Mouse (Mus musculus): ENCODE data around the gene Tpcn1. TPM values are rescaled to one million over a fixed set of nuclear protein-coding genes. Genes with fewer than 3 reads are reported as not detected.

Tpcn1 gene
- total RNA-seq (2015; ENCODE audit: low replicate concordance) (199 and 213 TPM in 2 replicates), total RNA-seq (2017; ENCODE audit: low replicate concordance) (147 and 161 TPM in 2 replicates)

DNA sequence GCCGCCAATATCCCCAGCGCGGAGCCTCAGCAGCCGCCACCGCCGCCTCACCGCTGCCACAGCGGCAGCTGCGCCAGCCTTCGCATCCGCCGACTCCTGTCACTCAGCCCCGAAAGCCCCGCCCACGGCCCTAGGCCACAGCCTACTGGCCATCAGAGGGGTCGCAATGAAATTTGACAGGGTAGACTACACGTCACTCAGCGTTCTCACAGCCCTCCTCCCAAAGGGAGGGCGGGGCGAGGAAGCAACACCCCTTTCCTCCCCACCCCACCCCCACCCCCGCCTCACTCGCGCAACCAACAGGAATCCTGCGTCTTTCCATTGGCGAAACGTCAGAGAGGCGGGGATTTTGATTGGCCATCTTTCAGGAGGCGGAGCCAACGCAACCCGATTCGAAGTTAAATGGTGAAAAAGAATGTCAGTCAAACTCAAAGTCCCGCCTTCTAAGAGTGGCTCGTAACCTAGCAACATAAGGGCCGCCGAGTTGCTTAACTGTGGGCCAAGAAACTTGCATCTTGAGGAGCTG, at the start of gene Tpcn1, which contains the start of gene Iqcd:
Gene Tpcn1, minus strand, starts transcription at position 105 of the 526 bp plus-strand sequence.
Gene Iqcd, plus strand, starts transcription at position 448 of the 526 bp plus-strand sequence.
- peak; percentile 76 for ATAC-seq (replicated peaks; ENCODE audit: low FRiP score, poor library complexity, severe bottlenecking)

DNA sequence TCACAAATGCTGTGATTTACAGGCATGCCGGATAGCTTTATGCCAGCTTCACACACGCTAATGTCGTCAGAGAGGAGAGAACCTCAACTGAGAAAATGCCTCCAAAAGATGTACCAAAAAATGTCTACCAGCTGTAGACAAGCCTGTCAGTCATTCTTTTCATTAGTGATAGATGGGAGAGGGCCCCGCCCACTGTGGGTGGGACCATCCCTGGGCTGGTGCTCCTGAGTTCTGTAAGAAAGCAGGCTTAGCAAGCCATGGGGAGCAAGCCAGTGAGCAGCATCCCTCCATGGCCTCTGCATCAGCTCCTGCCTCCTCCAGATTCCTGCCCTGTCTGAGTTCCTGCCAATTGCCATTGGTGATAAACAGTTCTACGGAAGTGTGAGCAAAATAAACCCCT, 47.2 kb upstream of the Tpcn1 start:
- ATAC-seq (replicated peaks; ENCODE audit: low FRiP score, poor library complexity, severe bottlenecking), result no peak

DNA sequence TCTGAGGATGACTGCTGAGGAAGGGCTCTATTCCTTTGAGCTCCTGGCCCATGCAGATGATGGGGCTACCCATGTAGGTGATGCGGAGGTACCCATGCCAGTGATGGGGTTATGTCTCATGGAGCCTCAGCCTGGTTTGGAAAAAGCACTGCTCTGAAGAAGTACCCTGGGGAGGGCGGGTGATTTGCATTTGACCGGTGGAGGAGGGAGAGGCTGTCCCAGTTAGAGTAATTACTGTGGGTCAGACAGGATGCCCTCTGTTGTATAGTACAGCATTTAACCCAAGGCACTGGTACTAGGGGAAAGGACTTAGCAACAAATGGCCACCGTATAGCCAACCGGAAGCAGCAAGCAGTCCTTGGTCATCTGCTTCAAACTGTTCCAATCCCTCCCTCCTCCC, 46.4 kb upstream of the Tpcn1 start:
- ATAC-seq (replicated peaks; ENCODE audit: low FRiP score, poor library complexity, severe bottlenecking), result no peak

DNA sequence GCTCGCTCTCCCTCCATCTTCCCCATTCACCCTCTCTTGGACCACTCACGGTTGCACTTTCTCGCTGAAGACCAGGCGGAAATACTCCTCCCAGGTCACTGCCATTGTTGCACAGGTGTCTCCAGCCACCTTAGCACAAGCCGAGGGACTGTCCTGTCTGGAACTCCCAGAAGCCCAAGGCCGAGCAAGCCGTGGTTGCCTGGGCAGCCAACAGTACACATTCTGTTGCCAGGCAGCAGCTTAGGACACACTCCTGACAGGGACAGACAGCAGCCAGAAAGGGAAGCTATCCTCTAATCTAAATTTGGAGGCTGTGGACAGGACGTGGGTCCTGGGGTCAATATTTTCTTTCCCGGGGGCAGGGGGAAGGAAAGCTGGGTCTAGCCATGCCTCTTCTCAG, 45.7 kb upstream of the Tpcn1 start, which contains the start of gene Cfap73:
Gene Cfap73, minus strand, starts transcription at position 105 of the 400 bp plus-strand sequence.
- ATAC-seq (replicated peaks; ENCODE audit: low FRiP score, poor library complexity, severe bottlenecking), result no peak

DNA sequence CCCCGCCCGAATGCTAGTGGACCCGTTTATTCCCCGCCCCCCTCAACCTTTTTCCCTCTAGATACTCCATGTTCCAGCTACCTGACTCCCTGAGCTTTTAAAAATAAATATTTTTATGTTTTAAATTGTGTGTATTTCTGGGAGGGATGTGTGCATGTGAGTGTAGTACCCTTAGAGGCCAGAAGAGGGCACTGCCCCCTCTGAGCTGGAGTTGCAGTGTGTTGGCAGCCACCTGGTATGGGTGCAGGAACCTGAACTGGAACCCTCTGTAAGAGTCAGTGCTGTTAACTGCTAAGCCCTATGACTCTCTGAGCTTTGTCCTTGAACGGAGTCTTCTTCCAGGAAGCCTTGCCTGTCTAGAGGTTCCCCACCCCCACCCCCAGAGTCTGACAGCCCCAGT, 43.4 kb upstream of the Tpcn1 start:
- no peak for ATAC-seq (replicated peaks; ENCODE audit: low FRiP score, poor library complexity, severe bottlenecking)

DNA sequence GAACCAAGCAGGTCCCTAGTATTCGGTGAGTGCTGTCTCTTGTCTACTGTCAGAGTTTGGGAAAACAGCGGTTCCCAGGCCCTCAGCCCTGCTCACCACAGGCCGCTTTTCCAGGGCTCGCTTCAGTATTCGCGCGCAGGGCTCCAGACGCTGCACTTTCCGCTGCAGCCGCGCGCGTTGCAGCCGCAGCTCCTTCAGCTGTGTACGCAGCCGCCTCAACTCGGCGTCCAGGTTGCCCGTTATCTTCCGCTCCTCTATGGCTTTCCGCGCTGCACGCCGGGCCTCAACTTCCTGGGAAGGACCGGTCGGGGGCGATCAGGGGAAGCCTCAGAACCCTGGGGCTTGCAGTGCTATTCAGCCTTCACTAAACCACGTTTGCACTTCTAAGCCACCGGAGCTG, 42.7 kb upstream of the Tpcn1 start:
- no peak for ATAC-seq (replicated peaks; ENCODE audit: low FRiP score, poor library complexity, severe bottlenecking)

DNA sequence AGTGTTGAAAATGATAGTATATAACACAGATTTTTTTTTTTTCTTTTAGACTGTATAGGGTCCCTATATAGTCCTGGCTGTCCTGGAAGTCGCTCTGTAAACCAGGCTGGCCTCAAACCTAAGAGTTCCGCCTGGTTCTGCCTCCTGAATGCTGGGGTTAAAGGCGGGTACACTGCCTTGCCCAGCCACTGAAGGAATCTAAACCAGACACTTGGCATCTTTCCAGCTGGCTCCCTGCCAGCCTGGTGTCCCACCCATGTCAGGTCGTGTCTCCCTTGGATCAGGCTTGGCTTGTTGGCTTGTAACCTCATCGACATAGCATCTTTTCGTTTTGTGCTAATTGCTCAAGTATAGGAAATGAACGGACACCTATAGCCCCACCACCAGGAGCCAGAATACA, 40.2 kb upstream of the Tpcn1 start:
- ATAC-seq (replicated peaks; ENCODE audit: low FRiP score, poor library complexity, severe bottlenecking), result no peak

DNA sequence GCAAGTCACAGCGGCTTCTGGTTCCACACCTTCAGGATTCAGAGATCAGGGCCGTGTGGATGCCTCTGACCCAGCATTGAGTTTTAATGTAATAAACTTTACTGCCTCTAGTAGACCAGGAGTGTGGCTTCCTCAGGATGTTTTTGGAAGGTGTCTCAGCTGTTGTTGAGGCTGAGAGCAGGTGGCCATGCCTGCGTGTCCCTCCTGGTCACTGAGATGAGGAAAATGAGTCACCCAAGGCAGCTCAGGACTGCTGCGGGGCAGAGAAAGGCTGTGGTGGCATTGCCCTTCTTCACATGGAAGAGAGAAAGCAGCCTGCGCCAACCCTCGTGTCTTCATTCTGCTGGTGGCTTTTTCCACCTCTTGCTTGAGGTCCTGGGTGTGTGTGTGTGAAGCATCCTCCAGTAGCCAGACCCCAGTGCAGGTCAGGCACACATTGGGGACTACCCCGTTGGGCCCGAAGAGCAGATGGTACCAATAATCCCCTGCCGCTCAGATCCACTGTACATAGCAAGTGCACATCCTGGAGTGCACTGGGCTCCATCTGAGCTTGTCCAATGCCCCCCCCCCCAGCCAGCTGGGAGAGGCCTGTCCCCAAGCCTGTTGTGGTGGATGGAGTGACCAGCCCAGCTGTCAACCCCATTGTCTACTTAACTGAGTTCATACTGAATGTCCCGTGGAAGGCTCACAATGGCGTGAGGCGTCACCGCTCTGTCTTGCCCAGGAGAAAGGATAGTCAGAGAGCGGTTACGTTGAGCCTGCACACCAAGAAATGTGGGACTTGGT, 39.2 kb upstream of the Tpcn1 start:
- no peak for ATAC-seq (replicated peaks; ENCODE audit: low FRiP score, poor library complexity, severe bottlenecking)

DNA sequence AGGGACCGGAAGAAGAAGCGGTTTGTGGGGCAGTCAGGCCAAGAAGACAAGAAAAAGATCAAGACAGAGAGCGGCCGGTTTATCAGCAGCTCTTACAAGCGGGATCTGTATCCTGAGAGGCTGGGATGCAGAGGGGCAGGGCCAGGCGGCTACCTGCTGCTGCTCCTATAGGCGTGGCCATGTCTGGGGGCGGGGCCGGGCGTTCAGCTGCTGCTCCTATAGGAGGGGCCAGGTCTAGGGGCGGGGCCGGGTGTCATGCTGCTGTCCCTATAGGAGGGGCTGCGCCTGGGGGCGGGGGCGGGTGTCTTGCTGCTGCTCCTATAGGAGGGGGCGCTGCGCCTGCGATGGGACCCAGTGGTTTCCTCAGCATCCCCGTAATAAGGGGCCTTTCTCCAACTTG, 37.9 kb upstream of the Tpcn1 start:
- ATAC-seq (replicated peaks; ENCODE audit: low FRiP score, poor library complexity, severe bottlenecking), result no peak

DNA sequence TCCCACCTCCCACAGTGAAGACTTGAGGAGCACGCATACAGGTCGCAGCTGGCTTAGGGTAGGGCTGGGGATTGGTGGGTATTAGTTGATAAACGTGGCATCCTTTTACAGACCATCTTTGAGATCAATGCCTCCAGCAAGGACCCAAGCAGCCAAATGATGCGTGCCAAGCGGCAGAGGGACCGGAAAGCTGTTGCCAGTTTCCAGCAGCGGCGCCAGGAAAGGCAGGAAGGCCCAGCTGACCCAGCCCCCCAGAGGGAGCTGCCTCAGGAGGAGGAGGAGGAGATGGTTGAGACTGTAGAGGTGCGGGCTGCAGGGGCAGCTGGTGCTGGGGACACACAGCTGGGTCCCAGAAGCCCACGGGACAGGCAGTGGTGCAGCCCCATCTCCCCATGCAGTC, 36.0 kb upstream of the Tpcn1 start:
- ATAC-seq (replicated peaks; ENCODE audit: low FRiP score, poor library complexity, severe bottlenecking), result no peak

DNA sequence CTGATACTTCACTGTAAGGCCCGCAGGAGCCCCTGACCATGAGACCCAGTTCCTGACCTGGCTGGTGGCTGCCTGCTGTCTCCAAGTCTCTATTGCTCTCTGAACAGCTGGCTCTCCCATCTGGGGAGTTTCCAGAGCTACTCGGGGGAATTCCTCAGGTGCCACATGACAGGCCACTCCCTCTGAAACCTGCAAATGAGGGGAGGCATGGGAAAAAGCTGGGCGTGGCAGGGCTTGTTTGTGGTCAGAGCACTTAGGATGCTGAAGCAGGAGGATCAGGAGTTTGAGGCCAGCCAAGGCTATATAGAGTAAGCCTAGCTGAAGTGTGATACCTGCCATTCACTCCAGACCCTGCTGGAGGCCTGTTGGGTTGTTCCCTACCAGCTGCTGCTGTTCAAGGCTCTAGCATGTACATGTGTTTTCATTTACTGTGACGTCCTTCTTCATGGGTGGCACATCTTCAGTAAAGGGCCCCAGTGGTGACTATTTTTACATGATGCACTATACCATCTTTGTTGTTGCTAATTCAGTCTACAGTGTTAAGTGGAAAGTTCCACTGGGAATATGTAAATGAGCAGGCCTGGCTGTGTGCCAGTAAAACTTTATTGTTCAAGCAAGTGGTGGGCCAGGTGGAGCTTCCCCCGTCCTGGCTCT, 33.9 kb upstream of the Tpcn1 start:
- ATAC-seq (replicated peaks; ENCODE audit: low FRiP score, poor library complexity, severe bottlenecking), result no peak

DNA sequence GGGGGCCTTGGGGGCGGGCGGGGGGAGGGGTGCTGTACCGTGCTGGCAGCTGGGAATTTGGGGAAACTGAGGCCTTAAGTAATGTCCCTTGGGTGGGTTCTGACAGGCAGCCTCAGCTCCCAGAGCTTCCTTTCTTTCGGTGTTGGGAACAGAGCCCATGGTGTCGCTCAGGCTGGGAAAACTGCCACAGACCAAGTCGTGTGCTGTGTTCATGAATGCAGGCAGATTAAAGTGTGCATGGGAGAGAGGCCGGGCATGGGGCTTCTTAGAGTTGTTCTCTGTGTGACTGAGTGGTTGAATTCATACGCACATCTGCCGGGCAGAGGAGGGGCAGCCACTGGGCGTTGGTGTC, 33.3 kb upstream of the Tpcn1 start:
- no peak for ATAC-seq (replicated peaks; ENCODE audit: low FRiP score, poor library complexity, severe bottlenecking)

DNA sequence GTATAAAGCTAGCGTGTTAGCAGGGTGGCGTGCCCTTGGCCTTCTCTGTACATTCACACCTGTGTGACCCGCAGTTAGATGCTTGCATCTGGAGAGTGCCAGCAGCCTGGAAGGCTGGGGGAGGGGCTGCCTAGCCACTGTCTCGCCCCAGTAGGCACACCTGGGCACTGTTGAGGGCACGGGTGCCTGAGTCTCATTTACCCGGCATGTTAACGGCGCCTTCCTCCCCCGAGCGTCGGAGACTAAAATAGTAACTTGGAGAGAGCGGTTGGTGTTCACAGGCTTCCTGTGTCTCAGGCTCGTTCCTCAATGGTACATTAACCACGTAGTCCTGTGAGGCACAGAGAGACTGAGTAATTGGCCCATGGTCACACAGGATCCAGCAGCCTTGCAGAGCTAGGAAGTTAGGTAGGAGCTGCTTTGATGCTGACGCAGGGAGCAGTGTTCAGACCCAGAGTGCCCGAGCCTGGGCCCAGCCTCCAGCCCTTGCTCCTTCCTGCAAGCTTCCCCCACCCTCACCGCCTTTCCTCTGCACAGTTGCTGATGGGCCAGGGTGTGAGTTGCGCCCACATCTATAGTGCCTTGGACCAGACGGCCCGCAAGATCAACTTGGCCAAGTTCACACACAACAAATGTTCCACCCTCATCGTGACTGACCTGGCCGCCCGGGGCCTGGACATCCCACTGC, 32.7 kb upstream of the Tpcn1 start:
- 0 out of 2 replicates have a peak, but pooled peaks have one; percentile 2 for ATAC-seq (replicated peaks; ENCODE audit: low FRiP score, poor library complexity, severe bottlenecking)

DNA sequence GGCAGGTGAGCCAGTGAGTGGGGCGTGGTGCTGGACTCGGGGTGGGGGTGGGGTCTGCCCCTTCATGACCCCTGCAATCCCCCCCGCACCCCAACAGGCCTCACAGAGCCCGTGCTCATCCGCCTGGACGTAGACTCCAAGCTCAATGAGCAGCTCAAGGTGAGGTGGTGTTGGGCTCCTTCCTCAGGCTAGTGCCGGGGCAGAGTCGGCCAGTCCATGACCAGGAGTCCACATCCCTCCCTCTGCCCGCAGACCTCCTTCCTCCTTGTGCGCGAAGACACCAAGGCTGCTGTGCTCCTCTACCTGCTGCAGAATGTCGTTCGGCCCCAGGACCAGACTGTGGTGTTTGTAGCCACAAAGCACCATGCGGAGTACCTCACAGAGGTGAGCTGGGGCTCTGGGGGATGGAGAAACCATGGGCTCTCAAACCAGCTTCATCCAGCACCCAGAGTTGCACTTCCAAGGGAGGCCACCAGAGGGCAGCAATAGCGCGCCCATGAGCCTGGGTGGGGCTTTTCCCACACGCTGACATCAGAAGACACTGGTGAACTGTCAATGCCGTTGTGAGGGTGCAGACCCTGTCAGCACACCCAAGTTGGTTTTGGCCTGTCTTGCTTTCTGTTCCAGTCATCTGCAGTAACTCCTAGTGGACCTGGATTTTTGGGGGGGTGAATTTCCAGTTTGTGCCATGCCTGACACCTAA, 32.1 kb upstream of the Tpcn1 start:
- peak; percentile 63 for ATAC-seq (replicated peaks; ENCODE audit: low FRiP score, poor library complexity, severe bottlenecking)

DNA sequence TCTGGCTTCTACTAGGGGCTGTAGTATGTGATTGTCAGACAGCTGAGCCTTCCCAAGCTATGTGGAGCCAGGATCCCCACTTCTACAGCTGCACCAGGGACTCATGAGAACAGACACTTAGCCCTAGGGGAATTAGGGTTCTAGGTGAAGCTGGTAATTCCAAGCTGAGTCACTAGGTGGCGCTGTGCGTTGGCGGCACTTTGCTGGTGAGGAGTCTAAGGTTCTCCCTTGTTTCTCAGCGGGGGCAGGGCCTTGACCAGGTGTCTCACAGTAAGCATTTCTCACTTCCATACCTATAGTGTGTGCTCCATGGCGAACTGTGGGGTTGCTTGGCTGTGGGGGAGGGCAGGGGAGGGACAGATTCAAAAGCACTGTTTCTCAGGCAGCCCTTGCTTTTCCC, 30.7 kb upstream of the Tpcn1 start:
- 0 out of 2 replicates have a peak, but pooled peaks have one; percentile 44 for ATAC-seq (replicated peaks; ENCODE audit: low FRiP score, poor library complexity, severe bottlenecking)

DNA sequence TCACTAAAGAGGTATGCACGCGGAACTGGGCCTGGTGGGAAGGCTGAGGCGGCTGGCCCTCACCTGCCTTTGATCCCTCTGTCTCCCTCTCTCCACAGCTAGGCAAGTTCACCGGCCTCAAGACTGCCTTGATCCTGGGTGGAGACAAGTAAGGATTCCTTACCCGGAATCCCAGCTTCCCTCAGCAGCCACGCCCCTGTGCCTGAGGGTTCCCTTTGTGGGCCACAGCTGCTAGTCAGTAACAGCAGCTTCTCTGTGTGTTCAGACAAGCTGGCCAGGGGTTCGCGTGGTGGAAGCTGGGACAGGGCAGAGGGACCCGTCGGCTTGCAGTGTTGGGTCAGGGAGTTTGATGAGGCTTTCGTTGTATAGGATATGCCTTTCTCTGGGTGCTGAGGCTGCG, 30.3 kb upstream of the Tpcn1 start:
- no peak for ATAC-seq (replicated peaks; ENCODE audit: low FRiP score, poor library complexity, severe bottlenecking)

DNA sequence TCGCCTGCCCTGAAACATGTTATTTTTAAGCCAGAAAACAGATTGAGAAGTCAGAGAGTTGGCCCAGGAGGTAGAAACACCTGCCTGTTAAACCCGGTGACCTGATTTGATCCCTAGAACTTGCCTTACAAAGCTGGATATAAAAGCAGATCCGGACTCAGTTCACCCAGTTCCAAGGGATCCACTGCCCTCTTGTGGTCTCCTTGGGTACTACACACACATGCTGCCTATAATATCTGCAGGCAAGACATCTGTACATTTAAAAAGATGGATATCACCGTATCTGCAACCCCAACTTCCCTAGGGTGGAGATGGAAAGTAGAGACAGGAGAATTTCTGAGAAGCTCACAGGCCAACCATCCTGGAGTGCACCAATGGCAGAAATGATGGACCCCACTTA, 27.4 kb upstream of the Tpcn1 start:
- no peak for ATAC-seq (replicated peaks; ENCODE audit: low FRiP score, poor library complexity, severe bottlenecking)

DNA sequence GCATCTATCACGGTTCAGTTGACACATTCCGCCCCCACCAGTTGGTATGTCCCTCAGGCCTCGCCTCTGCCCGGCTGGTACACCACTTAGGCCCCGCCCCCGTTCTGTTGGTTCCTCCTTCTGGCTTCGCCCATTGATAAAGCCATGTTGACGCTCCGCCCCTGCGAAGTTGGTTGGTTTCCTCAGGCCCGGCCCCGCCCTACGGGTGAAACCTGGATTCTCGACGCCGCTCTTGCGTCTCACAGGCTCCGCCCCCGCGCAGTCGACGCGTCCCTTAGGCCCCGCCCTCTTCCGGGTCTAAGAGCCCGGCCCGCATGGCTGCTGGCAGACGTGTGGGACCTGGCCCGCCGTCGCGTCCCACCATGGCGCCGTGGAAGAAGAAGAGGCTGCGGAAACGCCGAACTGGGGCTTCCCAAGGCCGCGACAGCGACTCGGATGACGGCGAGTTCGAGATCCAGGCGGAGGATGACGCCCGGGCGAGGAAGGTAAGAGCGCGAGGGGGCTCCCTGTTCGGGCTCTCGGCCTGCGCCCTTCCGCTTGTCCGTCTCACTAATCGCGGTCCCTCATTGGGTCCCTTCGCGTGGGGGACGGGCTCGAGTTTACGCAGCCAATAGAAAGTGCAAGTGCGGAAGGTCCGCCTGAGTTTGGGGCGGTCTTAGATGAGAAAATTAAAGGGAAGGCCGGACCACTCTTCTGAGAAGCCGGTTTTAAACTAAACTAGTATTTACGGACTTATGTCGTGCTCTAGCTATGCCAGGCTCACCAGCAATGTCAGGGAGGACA, 24.5 kb upstream of the Tpcn1 start:
- ATAC-seq (replicated peaks; ENCODE audit: low FRiP score, poor library complexity, severe bottlenecking), result peak; percentile 86

DNA sequence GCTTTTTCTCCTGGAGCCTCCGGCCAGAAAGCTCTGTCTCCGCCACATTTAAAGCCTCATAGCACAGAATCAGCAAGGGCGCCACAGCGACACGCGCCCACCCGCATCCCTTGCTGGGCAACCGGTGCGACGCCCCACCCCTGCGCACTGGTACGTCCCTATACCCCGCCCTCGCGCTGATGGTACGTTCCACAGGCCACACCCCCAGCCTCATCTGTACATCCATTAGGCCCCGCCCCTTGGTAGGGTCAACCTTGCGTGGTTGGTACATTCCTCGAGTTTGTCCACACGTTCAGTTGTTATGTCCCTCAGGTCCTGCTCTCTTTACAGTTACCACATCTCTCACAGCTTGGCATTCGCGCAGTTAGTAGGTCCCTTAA, 24.0 kb upstream of the Tpcn1 start, which contains the start of the genes Rita1 and Ddx54:
Gene Rita1, minus strand, starts transcription at position 148 of the 380 bp plus-strand sequence.
Gene Ddx54, plus strand, starts transcription at position 298 of the 380 bp plus-strand sequence.
- peak; percentile 79 for ATAC-seq (replicated peaks; ENCODE audit: low FRiP score, poor library complexity, severe bottlenecking)

Measured in erythroblast, adult 5-6 weeks (primary cell).